Comparison of ENCODE assay signal across 8 mouse cellular contexts in the genomic region with DNA sequence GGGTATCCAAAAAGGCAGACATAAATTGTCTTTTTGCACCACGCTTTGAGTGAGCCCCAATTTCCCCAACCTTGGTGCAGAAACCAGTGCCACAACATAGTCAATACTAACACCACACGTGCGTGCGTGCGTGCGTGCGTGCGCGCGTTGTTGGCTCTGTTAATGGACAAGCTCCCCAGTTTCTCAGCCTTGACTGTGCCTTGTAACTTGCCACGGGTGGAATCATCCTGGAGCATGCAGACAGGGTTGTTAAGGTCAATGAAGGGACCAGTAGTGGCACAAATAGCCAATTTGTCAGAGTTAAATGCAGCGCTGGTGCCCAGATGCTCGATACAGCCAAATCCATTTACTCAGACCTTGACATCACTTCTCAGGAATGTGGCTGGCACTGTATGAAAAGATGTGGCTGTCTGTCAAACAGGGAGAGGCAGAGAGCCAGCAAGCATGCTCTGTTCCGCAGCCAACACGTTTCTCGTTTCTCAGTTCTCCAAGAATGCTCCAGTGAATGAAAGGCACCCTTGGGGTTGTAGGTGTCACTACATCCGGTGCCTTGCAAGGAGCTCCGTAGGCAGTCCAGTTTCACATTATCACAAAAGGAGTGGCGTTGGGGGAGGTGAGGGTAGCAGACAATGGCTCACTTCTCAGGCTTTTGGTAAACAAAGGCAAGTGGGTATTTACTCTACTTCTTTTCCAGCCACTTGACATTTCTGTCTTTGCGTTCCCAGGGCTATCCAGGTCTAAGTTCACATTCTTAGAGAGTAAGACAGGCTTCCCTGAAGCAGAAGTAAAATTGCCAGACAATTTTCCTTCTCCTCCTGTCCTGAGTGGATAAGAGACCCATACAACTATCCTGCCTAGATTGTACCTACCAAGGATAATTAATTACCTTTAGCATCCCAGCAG. TPM values are rescaled to one million over a fixed set of nuclear protein-coding genes. Genes with fewer than 3 reads are reported as not detected.
DNase-seq lines count a peak whose midpoint lies in the region; ATAC-seq lines count a peak whose summit lies in the region.

No protein-coding gene starts in this region.

- no peak overlapping the region for H3K4me3 ChIP-seq in embryonic facial prominence, embryonic 15.5 days (replicated peaks)
- no peak overlapping the region for H3K4me3 ChIP-seq in limb, embryonic 10.5 days

- peak overlapping the region; percentile 17; the same call in 1 of the 2 replicates for H3K4me2 ChIP-seq in embryonic facial prominence, embryonic 15.5 days (replicated peaks)

- H3K36me3 ChIP-seq in embryonic facial prominence, embryonic 15.5 days = no peaks in the 10 kb centered on the region
- no peaks in the 10 kb centered on the region for H3K36me3 ChIP-seq in limb, embryonic 10.5 days

- peaks cover 9% of the 10 kb centered on the region; the same call in 1 of the 2 replicates for H3K4me1 ChIP-seq in embryonic facial prominence, embryonic 15.5 days
- H3K4me1 ChIP-seq in limb, embryonic 10.5 days = 0 out of 2 replicates have a peak, but pooled peaks cover 7% of the 10 kb centered on the region

- H3K27me3 ChIP-seq in embryonic facial prominence, embryonic 15.5 days = no peaks in the 10 kb centered on the region
- H3K27me3 ChIP-seq in limb, embryonic 10.5 days (ENCODE audit: low read depth, poor library complexity, severe bottlenecking) = no peaks in the 10 kb centered on the region

- H3K27ac ChIP-seq in embryonic facial prominence, embryonic 15.5 days (replicated peaks) = no peak overlapping the region
- no peak overlapping the region for H3K27ac ChIP-seq in limb, embryonic 10.5 days

- ATAC-seq in embryonic facial prominence, embryonic 15.5 days (ENCODE audit: insufficient number of reproducible peaks, low FRiP score, low TSS enrichment, low read depth) = peak; percentile 70
- ATAC-seq in granulocyte monocyte progenitor cell, adult 5-6 weeks (replicated peaks; ENCODE audit: poor library complexity, severe bottlenecking) = no peak

- H3K9me3 ChIP-seq in embryonic facial prominence, embryonic 15.5 days (replicated peaks) = no peaks in the 10 kb centered on the region
- H3K9me3 ChIP-seq in limb, embryonic 10.5 days (replicated peaks) = no peaks in the 10 kb centered on the region

- DNase-seq in urinary bladder, postnatal 14 days (ENCODE audit: low spot score) = peak; percentile 18
- no peak for DNase-seq in urinary bladder, postnatal 10 days (ENCODE audit: low spot score)
- DNase-seq in heart, postnatal 4 days = peak; percentile 40
- peak; percentile 32 for DNase-seq in limb, embryonic 10.5 days (ENCODE audit: low spot score)
- DNase-seq in neural tube, embryonic 10.5 days (ENCODE audit: extremely low spot score, low spot score) = peak; percentile 29
- no peak for DNase-seq in thymus, adult 18-20 months

- no peak overlapping the region for H3K9ac ChIP-seq in embryonic facial prominence, embryonic 15.5 days

- 43% methylated on average over 20 of the region's 20 CpGs for WGBS in embryonic facial prominence, embryonic 15.5 days
- WGBS in limb, embryonic 10.5 days = 54% methylated on average over 20 of the region's 20 CpGs

RNA-seq across cellular contexts. Expression of gene Usp27x, which starts 53.2 kb away (rescaled TPM):
- 0.94 and 0.96 TPM in 2 replicates for polyA plus RNA-seq in embryonic facial prominence, embryonic 15.5 days (2015; fragmentation: Nextera tagmentation; extraction: Ambion mirVana)
- total RNA-seq in heart, postnatal 4 days (2021) = 1 to 10 TPM; 1.5 TPM
- polyA plus RNA-seq in limb, embryonic 10.5 days (2016; fragmentation: Nextera tagmentation; extraction: Ambion mirVana) = 0.60 and 0.68 TPM in 2 replicates
- total RNA-seq in granulocyte monocyte progenitor cell, adult 5-6 weeks (2014; fragmentation: Nextera tagmentation) = 0.30 and 1.2 TPM in 2 replicates
- total RNA-seq in granulocyte monocyte progenitor cell, adult 5-6 weeks (2017) = 0.56 and 0.67 TPM in 2 replicates

Comparison
In these comparisons a context has a peak if more than half of its experiments do, and no peak if none do; other contexts are left out.
1. DNase-seq: peak in urinary bladder, postnatal 14 days (single experiment), heart, postnatal 4 days (single experiment), limb, embryonic 10.5 days (single experiment) and neural tube, embryonic 10.5 days (single experiment); none in urinary bladder, postnatal 10 days (single experiment) and thymus, adult 18-20 months (0 of 2).